Mouse (Mus musculus): ENCODE measurements at regions not wholly inside any gene's neighbourhood (a gene's known extent, or its start where the extent isn't known, plus 50 kb on each side); places are given as distances from the start of the nearest gene placed in this dataset.
"Not testable (repeated sequence)": the region's sequence is repeated elsewhere in the genome, so short reads cannot be mapped to it uniquely, and the experiment has no call there.

- DNase-seq (ENCODE audit: low spot score in 2 of 2): no peak
Observed at GRCm38 (mm10) chr3:151931096-151931495, 93.7 kb upstream of the Ptgfr start.

- peak; percentile 6 to 20 for DNase-seq (ENCODE audit: low spot score in 2 of 2)
Observed at GRCm38 (mm10) chr3:151914010-151914513, 76.6 kb upstream of the Ptgfr start.

GRCm38 (mm10) chr3:151912292-151912691 is 74.9 kb upstream of the Ptgfr start:
- DNase-seq (ENCODE audit: low spot score in 2 of 2): not testable (repeated sequence)

GRCm38 (mm10) chr3:151910851-151911250 is 73.4 kb upstream of the Ptgfr start:
- DNase-seq (ENCODE audit: low spot score in 2 of 2): no peak

- DNase-seq (ENCODE audit: low spot score in 2 of 2): no peak
Observed at GRCm38 (mm10) chr3:151909344-151909743, 71.9 kb upstream of the Ptgfr start.

GRCm38 (mm10) chr3:151908886-151909285 is 71.5 kb upstream of the Ptgfr start:
- DNase-seq (ENCODE audit: low spot score in 2 of 2): no peak

GRCm38 (mm10) chr3:151905775-151906174 is 68.3 kb upstream of the Ptgfr start:
- DNase-seq (ENCODE audit: low spot score in 2 of 2): no peak

GRCm38 (mm10) chr3:151903169-151903568 is 65.7 kb upstream of the Ptgfr start:
- DNase-seq (ENCODE audit: low spot score in 2 of 2): no peak

- DNase-seq (ENCODE audit: low spot score in 2 of 2): no peak
Observed at GRCm38 (mm10) chr3:151902216-151902827, 64.9 kb upstream of the Ptgfr start.

GRCm38 (mm10) chr3:151899676-151900075 is 62.2 kb upstream of the Ptgfr start:
- no peak for DNase-seq (ENCODE audit: low spot score in 2 of 2)

- no peak for DNase-seq (ENCODE audit: low spot score in 2 of 2)
Observed at GRCm38 (mm10) chr3:151899094-151899493, 61.7 kb upstream of the Ptgfr start.

GRCm38 (mm10) chr3:151896320-151896719 is 58.9 kb upstream of the Ptgfr start:
- DNase-seq (ENCODE audit: low spot score in 2 of 2): no peak

GRCm38 (mm10) chr3:151894712-151895111 is 57.3 kb upstream of the Ptgfr start:
- DNase-seq (ENCODE audit: low spot score in 2 of 2): no peak

GRCm38 (mm10) chr3:151893421-151894235 is 56.2 kb upstream of the Ptgfr start:
- no peak for DNase-seq (ENCODE audit: low spot score in 2 of 2)

- peak in 1 of 2 experiments; percentile 13 for DNase-seq (ENCODE audit: low spot score in 2 of 2)
Observed at GRCm38 (mm10) chr3:151891760-151892253, 54.4 kb upstream of the Ptgfr start.

- DNase-seq (ENCODE audit: low spot score in 2 of 2): no peak
Observed at GRCm38 (mm10) chr3:151891336-151891735, 53.9 kb upstream of the Ptgfr start.

- DNase-seq (ENCODE audit: low spot score in 2 of 2): no peak
Observed at GRCm38 (mm10) chr3:151889738-151890137, 52.3 kb upstream of the Ptgfr start.
